8 mouse cellular contexts compared by ENCODE assay signal in the genomic region with DNA sequence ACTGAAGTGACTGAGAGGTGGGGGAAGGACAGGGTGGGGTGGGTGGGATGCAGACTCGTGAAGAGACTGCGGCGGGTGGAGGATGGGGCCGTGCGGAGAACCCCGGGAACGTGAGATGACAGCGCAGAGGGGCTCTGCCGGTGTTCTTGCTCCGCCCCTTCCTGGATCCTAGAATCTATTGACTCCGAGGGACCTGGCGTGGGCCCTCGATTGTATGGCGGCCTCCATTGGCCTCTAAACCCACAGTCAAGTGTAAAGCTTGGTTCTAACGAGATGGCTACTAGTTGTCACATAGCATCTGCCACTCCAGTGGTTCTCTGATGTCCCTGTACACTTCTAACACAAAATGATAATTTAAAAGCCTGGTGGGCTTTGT. TPM values are rescaled to one million over a fixed set of nuclear protein-coding genes. Genes with fewer than 3 reads are reported as not detected.
DNase-seq lines count a peak whose midpoint lies in the region; ATAC-seq and TF ChIP-seq lines count a peak whose summit lies in the region.

No protein-coding gene starts in this region.

- TF ChIP-seq CTCF in lung, embryonic 14.5 days (IDR thresholded peaks at IDR 0.05; ENCODE audit: low read depth) = no peak

- WGBS in lung, embryonic 14.5 days = under 1% methylated on average over 15 of the region's 15 CpGs
- WGBS in embryonic facial prominence, embryonic 15.5 days = under 1% methylated on average over 15 of the region's 15 CpGs
- whole genome bisulfite sequencing in limb, embryonic 11.5 days = 0% methylated on average over 15 of the region's 15 CpGs
- under 1% methylated on average over 15 of the region's 15 CpGs for WGBS in neural tube, embryonic 15.5 days

- no peaks in the 10 kb centered on the region for H3K27me3 ChIP-seq in lung, embryonic 14.5 days (ENCODE audit: insufficient read depth, low read length)
- H3K27me3 ChIP-seq in embryonic facial prominence, embryonic 15.5 days = no peaks in the 10 kb centered on the region
- no peaks in the 10 kb centered on the region for H3K27me3 ChIP-seq in limb, embryonic 11.5 days (ENCODE audit: control insufficient read depth, insufficient read depth, low read length)
- H3K27me3 ChIP-seq in neural tube, embryonic 15.5 days (replicated peaks) = no peaks in the 10 kb centered on the region

- H3K36me3 ChIP-seq in lung, embryonic 14.5 days (ENCODE audit: insufficient read depth) = peaks cover 30% of the 10 kb centered on the region
- peaks cover 29% of the 10 kb centered on the region for H3K36me3 ChIP-seq in embryonic facial prominence, embryonic 15.5 days
- H3K36me3 ChIP-seq in limb, embryonic 11.5 days (ENCODE audit: control insufficient read depth, insufficient read depth, low read length) = peaks cover 15% of the 10 kb centered on the region; the same call in 1 of the 2 replicates
- peaks cover 18% of the 10 kb centered on the region for H3K36me3 ChIP-seq in neural tube, embryonic 15.5 days

- 0 out of 2 replicates have a peak, but pooled peaks cover 5% of the 10 kb centered on the region for H3K9me3 ChIP-seq in lung, embryonic 14.5 days (ENCODE audit: low read depth, low read length)
- 0 out of 2 replicates have a peak, but pooled peaks cover 3% of the 10 kb centered on the region for H3K9me3 ChIP-seq in embryonic facial prominence, embryonic 15.5 days (replicated peaks)
- no peaks in the 10 kb centered on the region; the same call in 1 of the 2 replicates for H3K9me3 ChIP-seq in limb, embryonic 11.5 days (ENCODE audit: control insufficient read depth, low read length)
- peaks cover 7% of the 10 kb centered on the region for H3K9me3 ChIP-seq in neural tube, embryonic 15.5 days (replicated peaks)

- peak overlapping the region; percentile 74 for H3K9ac ChIP-seq in lung, embryonic 14.5 days
- H3K9ac ChIP-seq in embryonic facial prominence, embryonic 15.5 days = peak overlapping the region; percentile 44; the same call in 1 of the 2 replicates
- peak overlapping the region; percentile 62 for H3K9ac ChIP-seq in limb, embryonic 11.5 days (ENCODE audit: low read length)
- peak overlapping the region; percentile 72 for H3K9ac ChIP-seq in neural tube, embryonic 15.5 days (replicated peaks)

- H3K4me3 ChIP-seq in lung, embryonic 14.5 days (ENCODE audit: low read depth, low read length) = peak overlapping the region; percentile 61
- H3K4me3 ChIP-seq in embryonic facial prominence, embryonic 15.5 days (replicated peaks) = peak overlapping the region; percentile 70
- H3K4me3 ChIP-seq in limb, embryonic 11.5 days (ENCODE audit: low read depth, low read length) = peak overlapping the region; percentile 61
- H3K4me3 ChIP-seq in neural tube, embryonic 15.5 days (replicated peaks) = peak overlapping the region; percentile 69

- H3K4me2 ChIP-seq in lung, embryonic 14.5 days = peak overlapping the region; percentile 57
- peak overlapping the region; percentile 51 for H3K4me2 ChIP-seq in embryonic facial prominence, embryonic 15.5 days (replicated peaks)
- H3K4me2 ChIP-seq in limb, embryonic 11.5 days (ENCODE audit: low read depth, severe bottlenecking) = peak overlapping the region; percentile 62
- peak overlapping the region; percentile 62 for H3K4me2 ChIP-seq in neural tube, embryonic 15.5 days

- ATAC-seq in lung, embryonic 14.5 days (ENCODE audit: insufficient read depth) = no peak
- no peak for ATAC-seq in embryonic facial prominence, embryonic 15.5 days (ENCODE audit: insufficient number of reproducible peaks, low FRiP score, low TSS enrichment, low read depth)
- ATAC-seq in limb, embryonic 11.5 days (ENCODE audit: insufficient number of reproducible peaks, low FRiP score, low TSS enrichment, low read depth) = no peak; the same call in 1 of the 2 replicates
- no peak for ATAC-seq in neural tube, embryonic 15.5 days (ENCODE audit: low FRiP score)

- peak overlapping the region; percentile 76; the same call in 1 of the 2 replicates for H3K27ac ChIP-seq in lung, embryonic 14.5 days (ENCODE audit: low read depth)
- H3K27ac ChIP-seq in embryonic facial prominence, embryonic 15.5 days (replicated peaks) = peak overlapping the region; percentile 88
- peak overlapping the region; percentile 43; the same call in 1 of the 2 replicates for H3K27ac ChIP-seq in limb, embryonic 11.5 days (replicated peaks; ENCODE audit: low read depth, low read length)
- H3K27ac ChIP-seq in neural tube, embryonic 15.5 days (replicated peaks) = peak overlapping the region; percentile 95

- H3K4me1 ChIP-seq in lung, embryonic 14.5 days (ENCODE audit: insufficient read depth) = no peaks in the 10 kb centered on the region
- H3K4me1 ChIP-seq in embryonic facial prominence, embryonic 15.5 days = peaks cover 14% of the 10 kb centered on the region
- H3K4me1 ChIP-seq in limb, embryonic 11.5 days (ENCODE audit: control insufficient read depth, insufficient read depth, low read length) = peaks cover 4% of the 10 kb centered on the region; the same call in 1 of the 2 replicates
- H3K4me1 ChIP-seq in neural tube, embryonic 15.5 days = peaks cover 20% of the 10 kb centered on the region

- no peak for DNase-seq in lung, embryonic 14.5 days
- DNase-seq in lung, adult 18-20 months = no peak
- DNase-seq in limb, embryonic 11.5 days (ENCODE audit: low spot score) = no peak
- DNase-seq in right cerebral cortex, postnatal 10 days (ENCODE audit: low spot score in 2 of 2) = no peak
- no peak for DNase-seq in thymus, postnatal 25 days
- no peak for DNase-seq in cerebellum, postnatal 36 days

RNA-seq across cellular contexts. Expression of a gene that starts 0.6 kb away (rescaled TPM):
- 539 and 550 TPM in 2 replicates for polyA plus RNA-seq in lung, embryonic 14.5 days (2014; fragmentation: Nextera tagmentation; extraction: Ambion mirVana)
- polyA plus RNA-seq in embryonic facial prominence, embryonic 15.5 days (2015; fragmentation: Nextera tagmentation; extraction: Ambion mirVana) = 418 and 468 TPM in 2 replicates
- polyA plus RNA-seq in limb, embryonic 11.5 days (2014; fragmentation: Nextera tagmentation; extraction: Ambion mirVana) = 569 and 571 TPM in 2 replicates
- 407 and 418 TPM in 2 replicates for polyA plus RNA-seq in neural tube, embryonic 15.5 days (2015; fragmentation: Nextera tagmentation; extraction: Ambion mirVana)

RNA-seq across cellular contexts. Expression of a gene that starts 58.6 kb away (rescaled TPM):
- polyA plus RNA-seq in lung, embryonic 14.5 days (2014; fragmentation: Nextera tagmentation; extraction: Ambion mirVana) = 1.4 and 2.2 TPM in 2 replicates
- 1.3 and 2.3 TPM in 2 replicates for polyA plus RNA-seq in embryonic facial prominence, embryonic 15.5 days (2015; fragmentation: Nextera tagmentation; extraction: Ambion mirVana)
- 1.7 and 2.2 TPM in 2 replicates for polyA plus RNA-seq in limb, embryonic 11.5 days (2014; fragmentation: Nextera tagmentation; extraction: Ambion mirVana)
- polyA plus RNA-seq in neural tube, embryonic 15.5 days (2015; fragmentation: Nextera tagmentation; extraction: Ambion mirVana) = 1.9 and 2.3 TPM in 2 replicates

Comparison
In these comparisons a context has a peak if more than half of its experiments do, and no peak if none do; other contexts are left out.
1. H3K27ac ChIP-seq: peak in every context shown above with its lines; median percentile 95 in neural tube, embryonic 15.5 days; 88 in embryonic facial prominence, embryonic 15.5 days; 76 in lung, embryonic 14.5 days; 43 in limb, embryonic 11.5 days.